Mouse (Mus musculus) liver, adult 2 months (tissue): ENCODE measurements at regions not wholly inside any gene's neighbourhood (a gene's known extent, or its start where the extent isn't known, plus 50 kb on each side); places are given as distances from the start of the nearest gene placed in this dataset.

ENCODE experiments used
- DNase-seq: peaks from one replicate; pipeline ENCODE4 v3.0.0-alpha.2; 2011; ENCODE audit warnings: low read depth, low spot score; ENCODE audit errors: extremely low read depth
- H3K27ac ChIP-seq: fragments of 200-500 bp; replicated peaks from 2 replicates; pipeline ENCODE4 v1.5.1; 2012; ENCODE audit warnings: low read depth, mild to moderate bottlenecking, control low read depth, inconsistent platforms, low read length; ENCODE audit not compliant: insufficient read depth
- H3K27me3 ChIP-seq: fragments of 200-500 bp; 2 replicates; pipeline ENCODE4 v1.6.1; 2012; ENCODE audit warnings: mild to moderate bottlenecking, moderate library complexity, low read length, inconsistent platforms; ENCODE audit not compliant: control insufficient read depth, insufficient read depth
- H3K36me3 ChIP-seq: fragments of 200-500 bp; 2 replicates; pipeline ENCODE4 v1.6.1; 2012; ENCODE audit warnings: low read length, inconsistent platforms; ENCODE audit not compliant: control insufficient read depth, insufficient read depth
- H3K4me1 ChIP-seq: fragments of 200-500 bp; 2 replicates; pipeline ENCODE4 v1.6.1; 2011; ENCODE audit warnings: low read length; ENCODE audit not compliant: control insufficient read depth, insufficient read depth
- H3K4me3 ChIP-seq: fragments of 200-500 bp; 2 replicates; pipeline ENCODE4 v1.5.1; 2011; ENCODE audit warnings: low read depth, mild to moderate bottlenecking, control low read depth, low read length, moderate library complexity; ENCODE audit not compliant: insufficient read depth
- H3K79me2 ChIP-seq: fragments of 200-500 bp; 2 replicates; pipeline ENCODE4 v1.6.1; 2012; ENCODE audit warnings: inconsistent platforms, mild to moderate bottlenecking, low read length, moderate library complexity; ENCODE audit not compliant: control insufficient read depth, insufficient read depth
- H3K9ac ChIP-seq: fragments of 200-500 bp; 2 replicates; pipeline ENCODE4 v1.6.1; 2012; ENCODE audit warnings: low read depth, mild to moderate bottlenecking, control low read depth, inconsistent platforms, low read length
- CTCF ChIP-seq: fragments of 200-500 bp; IDR thresholded peaks from 2 replicates; pipeline ENCODE4 v1.5.1; 2011; ENCODE audit warnings: low read depth, low read length, control low read depth
- POLR2A ChIP-seq: fragments of 200-500 bp; IDR thresholded peaks from 2 replicates; pipeline ENCODE4 v1.6.1; 2011; ENCODE audit warnings: low read length, control low read depth; ENCODE audit not compliant: insufficient read depth; ENCODE audit errors: extremely low read depth
- WGBS: fragments of 180-500 bp; shearing (Covaris S2); methylation state at CpG from one replicate; pipeline ENCODE4 v1.1.7; 2018; 5-methylcytosine and 5-hydroxymethylcytosine counted together

DNA sequence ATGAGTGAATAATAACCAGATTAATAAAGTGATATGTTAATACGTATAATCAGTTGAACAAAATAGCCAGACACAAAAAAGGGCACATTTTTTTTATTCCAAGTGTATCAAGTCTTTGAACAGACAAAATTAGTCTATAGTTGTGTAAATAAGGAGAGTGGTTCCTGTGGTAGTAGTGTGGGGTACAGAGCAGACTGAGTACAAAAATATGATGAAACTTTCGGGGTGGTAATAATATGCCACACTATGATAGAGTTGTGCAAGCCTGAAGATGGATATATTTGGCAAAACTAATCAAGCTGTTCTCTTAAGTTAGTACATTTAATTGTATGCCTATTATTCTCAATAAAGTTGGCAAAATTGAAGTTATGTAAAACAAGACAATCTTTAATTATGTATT, 356.1 kb downstream of the Gpd2 start:
- DNase-seq = no peak
- TF ChIP-seq POLR2A (no peak), CTCF (no peak)
- no peaks in the 10 kb centered on the region for H3K79me2 ChIP-seq
- no peaks in the 10 kb centered on the region for H3K36me3 ChIP-seq
- no peaks in the 10 kb centered on the region for H3K27me3 ChIP-seq
- no peak overlapping the region for H3K4me3 ChIP-seq
- no peaks in the 10 kb centered on the region for H3K4me1 ChIP-seq
- H3K27ac ChIP-seq = no peak overlapping the region
- WGBS = 81% methylated on average over 2 of the region's 2 CpGs
- H3K9ac ChIP-seq = no peak overlapping the region

DNA sequence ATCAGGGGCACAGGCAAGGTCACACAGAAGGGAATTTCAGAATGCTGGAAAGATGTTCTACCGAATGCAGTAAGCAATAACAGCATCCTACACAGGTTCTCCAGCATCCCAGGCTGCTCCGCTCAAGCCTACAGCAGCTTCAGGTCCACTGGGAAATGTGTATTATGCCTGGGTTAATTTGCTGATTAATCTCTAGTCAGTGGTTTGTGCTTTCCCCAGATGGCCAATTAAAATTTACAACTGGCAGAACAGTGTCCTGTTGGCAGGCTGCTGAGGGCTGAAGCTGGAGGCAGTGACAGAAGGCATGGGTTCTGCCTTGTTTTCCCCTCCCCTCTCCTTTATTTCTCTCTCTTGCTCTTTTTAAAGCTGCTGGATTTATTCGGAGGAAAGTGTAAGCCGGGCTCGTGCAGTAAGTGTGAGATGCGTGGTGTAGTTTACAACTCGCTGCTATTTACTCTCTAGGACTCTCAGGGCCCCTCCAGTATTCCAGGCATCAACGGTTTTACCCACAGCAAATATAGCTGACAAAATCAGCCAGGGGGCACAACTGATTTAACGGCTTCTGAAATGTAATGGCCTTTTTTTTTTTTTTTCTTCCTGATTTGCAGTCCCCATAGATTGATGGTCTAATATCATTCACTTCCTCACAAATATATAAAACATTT, 360.4 kb downstream of the Gpd2 start:
- TF ChIP-seq POLR2A (no peak), CTCF (no peak)
- Histone ChIP-seq H3K27ac (no peak overlapping the region), H3K4me3 (no peak overlapping the region), H3K27me3 (no peaks in the 10 kb centered on the region), H3K79me2 (no peaks in the 10 kb centered on the region), H3K9ac (no peak overlapping the region), H3K36me3 (no peaks in the 10 kb centered on the region), H3K4me1 (no peaks in the 10 kb centered on the region)
- 44% methylated on average over 9 of the region's 9 CpGs for WGBS
- DNase-seq = no peak

- no peak for TF ChIP-seq CTCF
- TF ChIP-seq POLR2A = no peak
- Histone ChIP-seq H3K9ac (no peak overlapping the region), H3K36me3 (no peaks in the 10 kb centered on the region), H3K4me1 (no peaks in the 10 kb centered on the region), H3K4me3 (no peak overlapping the region), H3K27me3 (no peaks in the 10 kb centered on the region), H3K27ac (no peak overlapping the region), H3K79me2 (no peaks in the 10 kb centered on the region)
- DNase-seq = no peak
Measured at GRCm38 (mm10) chr2:57611599-57611998, 374.2 kb downstream of the Gpd2 start.

DNA sequence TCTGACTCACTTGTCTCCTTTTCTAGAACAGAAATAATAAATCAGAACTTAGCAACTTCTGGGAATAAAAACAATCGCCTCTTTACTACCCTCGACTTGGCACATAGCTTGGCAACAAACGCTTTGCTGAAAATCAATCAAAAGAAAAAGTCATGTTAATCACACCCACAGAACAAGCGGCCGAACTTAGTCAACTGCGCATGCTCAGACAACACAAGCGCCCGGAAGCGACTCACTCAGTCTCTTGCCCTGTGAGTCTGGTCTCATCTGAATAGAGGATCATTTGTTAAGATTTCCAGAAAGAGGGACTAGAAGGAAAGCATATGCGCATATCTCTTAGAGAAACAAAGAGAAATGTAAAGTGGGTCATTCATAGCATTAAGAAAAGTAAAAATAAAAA, 375.8 kb downstream of the Gpd2 start:
- no peak for DNase-seq
- Histone ChIP-seq H3K27me3 (no peaks in the 10 kb centered on the region), H3K4me1 (no peaks in the 10 kb centered on the region), H3K27ac (no peak overlapping the region), H3K9ac (no peak overlapping the region), H3K79me2 (no peaks in the 10 kb centered on the region), H3K4me3 (no peak overlapping the region), H3K36me3 (no peaks in the 10 kb centered on the region)
- no peak for TF ChIP-seq CTCF
- TF ChIP-seq POLR2A = no peak
- 72% methylated on average over 10 of the region's 10 CpGs for WGBS

DNA sequence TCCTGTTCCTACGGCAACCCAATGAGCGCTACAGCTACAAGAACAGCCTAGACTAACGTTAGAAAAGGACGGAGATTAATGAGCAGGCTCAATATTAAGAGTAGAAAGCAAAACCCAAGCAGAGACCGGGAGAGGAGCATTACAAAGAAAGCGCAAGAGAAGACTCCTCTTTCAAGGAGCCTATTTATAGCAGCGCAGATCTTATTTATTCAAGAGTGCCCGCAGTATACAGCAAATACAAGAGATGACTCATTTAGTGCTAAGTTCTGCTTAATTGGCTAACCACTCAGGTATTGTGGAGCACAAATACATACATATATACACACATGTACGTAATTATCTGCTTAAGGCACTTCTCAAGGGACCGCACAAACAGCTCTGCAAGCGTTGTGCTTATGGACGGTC, 377.2 kb downstream of the Gpd2 start:
- no peak for DNase-seq
- no peak overlapping the region for H3K27ac ChIP-seq
- no peaks in the 10 kb centered on the region for H3K27me3 ChIP-seq
- 82% methylated on average over 12 of the region's 12 CpGs for WGBS
- H3K79me2 ChIP-seq = no peaks in the 10 kb centered on the region
- H3K36me3 ChIP-seq = no peaks in the 10 kb centered on the region
- no peaks in the 10 kb centered on the region for H3K4me1 ChIP-seq
- no peak overlapping the region for H3K9ac ChIP-seq
- no peak overlapping the region for H3K4me3 ChIP-seq
- TF ChIP-seq CTCF (no peak), POLR2A (no peak)

GRCm38 (mm10) chr2:57616525-57617225, 379.2 kb downstream of the Gpd2 start:
- Histone ChIP-seq H3K9ac (no peak overlapping the region), H3K79me2 (no peaks in the 10 kb centered on the region), H3K27me3 (no peaks in the 10 kb centered on the region), H3K4me1 (no peaks in the 10 kb centered on the region), H3K36me3 (no peaks in the 10 kb centered on the region), H3K27ac (no peak overlapping the region), H3K4me3 (no peak overlapping the region)
- TF ChIP-seq CTCF = no peak
- no peak for TF ChIP-seq POLR2A
- no peak for DNase-seq
- WGBS = 3% methylated on average over 19 of the region's 19 CpGs
